Mouse (Mus musculus) liver, adult 2 months (tissue): Measurements from ENCODE around the gene Snf8. TPM values are rescaled to one million over a fixed set of nuclear protein-coding genes. Genes with fewer than 3 reads are reported as not detected.
A peak's percentile ranks its signal among the peaks of the same experiment; 100 is the strongest.

Source experiments
- DNase-seq: peaks from one replicate; pipeline ENCODE4 v3.0.0-alpha.2; 2011; ENCODE audit warnings: low read depth, low spot score; ENCODE audit errors: extremely low read depth
- H3K27ac ChIP-seq: fragments of 200-500 bp; replicated peaks from 2 replicates; pipeline ENCODE4 v1.5.1; 2012; ENCODE audit warnings: low read depth, mild to moderate bottlenecking, control low read depth, inconsistent platforms, low read length; ENCODE audit not compliant: insufficient read depth
- H3K27me3 ChIP-seq: fragments of 200-500 bp; 2 replicates; pipeline ENCODE4 v1.6.1; 2012; ENCODE audit warnings: mild to moderate bottlenecking, moderate library complexity, low read length, inconsistent platforms; ENCODE audit not compliant: control insufficient read depth, insufficient read depth
- H3K36me3 ChIP-seq: fragments of 200-500 bp; 2 replicates; pipeline ENCODE4 v1.6.1; 2012; ENCODE audit warnings: low read length, inconsistent platforms; ENCODE audit not compliant: control insufficient read depth, insufficient read depth
- H3K4me1 ChIP-seq: fragments of 200-500 bp; 2 replicates; pipeline ENCODE4 v1.6.1; 2011; ENCODE audit warnings: low read length; ENCODE audit not compliant: control insufficient read depth, insufficient read depth
- H3K4me3 ChIP-seq: fragments of 200-500 bp; 2 replicates; pipeline ENCODE4 v1.5.1; 2011; ENCODE audit warnings: low read depth, mild to moderate bottlenecking, control low read depth, low read length, moderate library complexity; ENCODE audit not compliant: insufficient read depth
- H3K79me2 ChIP-seq: fragments of 200-500 bp; 2 replicates; pipeline ENCODE4 v1.6.1; 2012; ENCODE audit warnings: inconsistent platforms, mild to moderate bottlenecking, low read length, moderate library complexity; ENCODE audit not compliant: control insufficient read depth, insufficient read depth
- H3K9ac ChIP-seq: fragments of 200-500 bp; 2 replicates; pipeline ENCODE4 v1.6.1; 2012; ENCODE audit warnings: low read depth, mild to moderate bottlenecking, control low read depth, inconsistent platforms, low read length
- CTCF ChIP-seq: fragments of 200-500 bp; IDR thresholded peaks from 2 replicates; pipeline ENCODE4 v1.5.1; 2011; ENCODE audit warnings: low read depth, low read length, control low read depth
- POLR2A ChIP-seq: fragments of 200-500 bp; IDR thresholded peaks from 2 replicates; pipeline ENCODE4 v1.6.1; 2011; ENCODE audit warnings: low read length, control low read depth; ENCODE audit not compliant: insufficient read depth; ENCODE audit errors: extremely low read depth
- WGBS: fragments of 180-500 bp; shearing (Covaris S2); methylation state at CpG from one replicate; pipeline ENCODE4 v1.1.7; 2018; 5-methylcytosine and 5-hydroxymethylcytosine counted together
- polyA plus RNA-seq: library from polyadenylated mRNA; depleted of rRNA; stranded (reverse); fragments of >200 nt; gene quantifications from 2 replicates; pipeline ENCODE4 v1.2.3, GENCODE M21; 2012; rRNA removed
- total RNA-seq: library from RNA; depleted of rRNA; stranded (reverse); fragments of >200 nt; gene quantifications from 2 replicates; pipeline ENCODE4 v1.2.3, GENCODE M21; 2014; rRNA removed

Gene Snf8
- total and polyA plus RNA-seq, 2 experiments: 19.1 to 25.4 TPM

GRCm38 (mm10) chr11:96091073-96091472 is 56.4 kb downstream of the Snf8 start:
- Histone ChIP-seq H3K4me1 (no peaks in the 10 kb centered on the region), H3K27me3 (0 out of 2 replicates have a peak, but pooled peaks cover 2% of the 10 kb centered on the region), H3K27ac (no peak overlapping the region), H3K4me3 (no peak overlapping the region), H3K79me2 (no peaks in the 10 kb centered on the region), H3K36me3 (no peaks in the 10 kb centered on the region), H3K9ac (no peak overlapping the region)
- TF ChIP-seq CTCF (0 out of 2 replicates have a peak, but pooled peaks have one; percentile 13), POLR2A (no peak)
- whole genome bisulfite sequencing: 69% methylated on average over 2 of the region's 2 CpGs
- peak; percentile 25 for DNase-seq

GRCm38 (mm10) chr11:96092674-96093291 is 58.1 kb downstream of the Snf8 start:
- Histone ChIP-seq H3K9ac (no peak overlapping the region), H3K27me3 (no peaks in the 10 kb centered on the region), H3K4me1 (no peaks in the 10 kb centered on the region), H3K27ac (no peak overlapping the region), H3K79me2 (no peaks in the 10 kb centered on the region), H3K4me3 (no peak overlapping the region), H3K36me3 (no peaks in the 10 kb centered on the region)
- no peak for DNase-seq
- 48% methylated on average over 7 of the region's 7 CpGs for WGBS
- TF ChIP-seq CTCF: no peak
- no peak for TF ChIP-seq POLR2A

GRCm38 (mm10) chr11:96093361-96093760 is 58.7 kb downstream of the Snf8 start:
- no peak overlapping the region for H3K4me3 ChIP-seq
- H3K27ac ChIP-seq: no peak overlapping the region
- no peaks in the 10 kb centered on the region for H3K79me2 ChIP-seq
- WGBS: 3% methylated on average over 3 of the region's 3 CpGs
- no peak overlapping the region for H3K9ac ChIP-seq
- DNase-seq: peak; percentile 19
- H3K27me3 ChIP-seq: no peaks in the 10 kb centered on the region
- no peaks in the 10 kb centered on the region for H3K36me3 ChIP-seq
- TF ChIP-seq POLR2A (no peak), CTCF (peak; percentile 84)
- H3K4me1 ChIP-seq: no peaks in the 10 kb centered on the region

Other genes with a start within 250 kb of the Snf8 start
- 1.6 TPM in 2 replicates for gene Phospho1, start 210.4 kb upstream of the Snf8 start, total RNA-seq
- 31.8 and 32.8 TPM in 2 replicates for gene Phospho1, start 210.4 kb upstream of the Snf8 start, polyA plus RNA-seq
- gene Gngt2, start 197.7 kb upstream of the Snf8 start, total RNA-seq: 11.5 and 13.7 TPM in 2 replicates
- 3.9 and 5.1 TPM in 2 replicates for gene Gngt2, start 197.7 kb upstream of the Snf8 start, polyA plus RNA-seq
- 1.1 and 3.2 TPM in 2 replicates for gene Abi3, start 192.4 kb upstream of the Snf8 start, total RNA-seq
- gene Abi3, start 192.4 kb upstream of the Snf8 start, polyA plus RNA-seq: 7.6 and 11.7 TPM in 2 replicates
- gene B4galnt2, start 120.0 kb upstream of the Snf8 start, total RNA-seq: 0.37 TPM in 1 of 2 replicates, not detected in the other
- not detected in 2 replicates for gene B4galnt2, start 120.0 kb upstream of the Snf8 start, polyA plus RNA-seq
- gene Igf2bp1, start 28.9 kb upstream of the Snf8 start, total RNA-seq: not detected in 2 replicates
- not detected in 2 replicates for gene Igf2bp1, start 28.9 kb upstream of the Snf8 start, polyA plus RNA-seq
- gene Gip, start 10.3 kb upstream of the Snf8 start, total RNA-seq: not detected in 2 replicates
- gene Gip, start 10.3 kb upstream of the Snf8 start, polyA plus RNA-seq: not detected in 2 replicates
- 18.6 and 23.3 TPM in 2 replicates for gene Ube2z, start 30.5 kb downstream of the Snf8 start, total RNA-seq
- gene Ube2z, start 30.5 kb downstream of the Snf8 start, polyA plus RNA-seq: 21.3 and 22.8 TPM in 2 replicates
- 479 and 657 TPM in 2 replicates for gene Atp5g1, start 40.8 kb downstream of the Snf8 start, total RNA-seq
- 1,258 and 1,301 TPM in 2 replicates for gene Atp5g1, start 40.8 kb downstream of the Snf8 start, polyA plus RNA-seq
- gene Calcoco2, start 77.1 kb downstream of the Snf8 start, total RNA-seq: not detected in 2 replicates
- gene Calcoco2, start 77.1 kb downstream of the Snf8 start, polyA plus RNA-seq: not detected in 2 replicates
- gene Ttll6, start 98.9 kb downstream of the Snf8 start, total RNA-seq: not detected in 2 replicates
- not detected in 2 replicates for gene Ttll6, start 98.9 kb downstream of the Snf8 start, polyA plus RNA-seq
- gene Hoxb13, start 159.4 kb downstream of the Snf8 start, total RNA-seq: not detected in 2 replicates
- 0.05 TPM in 1 of 2 replicates, not detected in the other for gene Hoxb13, start 159.4 kb downstream of the Snf8 start, polyA plus RNA-seq
- 0.07 TPM in 1 of 2 replicates, not detected in the other for gene Hoxb9, start 236.6 kb downstream of the Snf8 start, total RNA-seq
- not detected in 2 replicates for gene Hoxb9, start 236.6 kb downstream of the Snf8 start, polyA plus RNA-seq
- not detected in 2 replicates for gene Hoxb8, start 247.0 kb downstream of the Snf8 start, total RNA-seq
- 0.04 TPM in 1 of 2 replicates, not detected in the other for gene Hoxb8, start 247.0 kb downstream of the Snf8 start, polyA plus RNA-seq